Mouse (Mus musculus): Measurements from ENCODE around the gene Fam81a. TPM values are rescaled to one million over a fixed set of nuclear protein-coding genes. Genes with fewer than 3 reads are reported as not detected.

Fam81a gene
- polyA plus RNA-seq, 1 experiment from 2014 or later, result 20.9 TPM

DNA sequence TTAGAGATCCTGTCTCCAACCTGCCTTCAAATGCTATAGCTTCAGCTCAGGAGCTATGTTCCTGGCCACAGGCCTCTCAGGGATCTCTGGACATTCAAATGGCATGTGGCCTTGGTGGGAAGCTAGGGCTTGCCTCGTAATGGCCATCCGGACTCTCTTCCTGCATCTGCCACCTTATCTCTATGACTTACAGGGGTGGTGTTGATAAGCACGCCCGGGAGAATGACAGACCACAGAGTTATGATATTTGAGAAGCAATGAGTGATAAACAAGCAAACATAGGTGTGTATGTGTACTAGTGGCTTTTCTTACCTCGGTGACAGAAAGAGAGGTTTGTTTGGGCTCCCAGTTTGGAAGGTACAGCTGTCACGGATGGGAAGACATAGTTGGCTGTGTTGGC is 96.1 kb downstream of the Fam81a start:
- H3K27ac ChIP-seq (ENCODE audit: low read depth, low read length), result no peak overlapping the region
- no peaks in the 10 kb centered on the region for H3K36me3 ChIP-seq (ENCODE audit: control insufficient read depth, insufficient read depth, low read length)
- ATAC-seq (replicated peaks; ENCODE audit: insufficient number of reproducible peaks, low FRiP score, low TSS enrichment), result no peak
- no peak overlapping the region for H3K4me2 ChIP-seq
- H3K9me3 ChIP-seq (replicated peaks; ENCODE audit: control insufficient read depth, low read length), result no peaks in the 10 kb centered on the region
- no peaks in the 10 kb centered on the region for H3K27me3 ChIP-seq (ENCODE audit: control insufficient read depth, insufficient read depth, low read length)
- H3K4me1 ChIP-seq (ENCODE audit: control insufficient read depth, insufficient read depth, low read length), result peaks cover 2% of the 10 kb centered on the region; the same call in 1 of the 2 replicates
- WGBS (ENCODE audit: insufficient replicate concordance), result 37% methylated on average over 6 of the region's 6 CpGs
- H3K9ac ChIP-seq (ENCODE audit: low read depth, low read length), result no peak overlapping the region
- no peak overlapping the region for H3K4me3 ChIP-seq (ENCODE audit: low read depth, low read length)

- WGBS (ENCODE audit: insufficient replicate concordance), result 56% methylated on average over 2 of the region's 2 CpGs
- no peaks in the 10 kb centered on the region for H3K36me3 ChIP-seq (ENCODE audit: control insufficient read depth, insufficient read depth, low read length)
- H3K9me3 ChIP-seq (replicated peaks; ENCODE audit: control insufficient read depth, low read length), result no peaks in the 10 kb centered on the region
- ATAC-seq (replicated peaks; ENCODE audit: insufficient number of reproducible peaks, low FRiP score, low TSS enrichment), result no peak
- H3K9ac ChIP-seq (ENCODE audit: low read depth, low read length), result no peak overlapping the region
- H3K27me3 ChIP-seq (ENCODE audit: control insufficient read depth, insufficient read depth, low read length), result no peaks in the 10 kb centered on the region
- no peak overlapping the region for H3K27ac ChIP-seq (ENCODE audit: low read depth, low read length)
- peaks cover 2% of the 10 kb centered on the region; the same call in 1 of the 2 replicates for H3K4me1 ChIP-seq (ENCODE audit: control insufficient read depth, insufficient read depth, low read length)
- no peak overlapping the region for H3K4me2 ChIP-seq
- no peak overlapping the region for H3K4me3 ChIP-seq (ENCODE audit: low read depth, low read length)
Measured at GRCm38 (mm10) chr9:70044865-70045264, 97.5 kb downstream of the Fam81a start.

DNA sequence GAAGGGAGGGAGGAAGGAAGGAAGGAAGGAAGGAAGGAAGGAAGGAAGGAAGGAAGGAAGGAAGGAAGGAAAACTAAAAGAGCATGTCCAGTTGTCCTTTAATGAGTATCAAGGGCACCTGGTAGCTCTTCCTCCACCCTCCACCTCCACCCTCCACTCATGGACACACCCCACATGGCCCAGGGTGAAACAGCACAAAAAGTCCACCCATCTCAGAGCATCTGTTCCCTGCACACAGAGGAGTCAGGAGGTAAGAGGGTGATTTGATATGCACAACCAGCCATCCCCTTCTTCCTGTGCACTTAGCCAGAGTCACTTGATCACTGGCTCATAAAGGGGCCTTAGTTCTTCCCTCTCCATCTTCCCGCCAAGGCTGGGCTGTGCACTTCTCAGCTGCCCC is 99.4 kb downstream of the Fam81a start:
- ATAC-seq (replicated peaks; ENCODE audit: insufficient number of reproducible peaks, low FRiP score, low TSS enrichment), result no peak
- H3K4me1 ChIP-seq (ENCODE audit: control insufficient read depth, insufficient read depth, low read length), result no peaks in the 10 kb centered on the region
- no peaks in the 10 kb centered on the region for H3K36me3 ChIP-seq (ENCODE audit: control insufficient read depth, insufficient read depth, low read length)
- no peaks in the 10 kb centered on the region for H3K27me3 ChIP-seq (ENCODE audit: control insufficient read depth, insufficient read depth, low read length)
- no peaks in the 10 kb centered on the region for H3K9me3 ChIP-seq (replicated peaks; ENCODE audit: control insufficient read depth, low read length)
- H3K4me3 ChIP-seq (ENCODE audit: low read depth, low read length), result no peak overlapping the region
- H3K4me2 ChIP-seq, result no peak overlapping the region
- H3K9ac ChIP-seq (ENCODE audit: low read depth, low read length), result no peak overlapping the region
- 70% methylated on average over 1 of the region's 1 CpGs for whole genome bisulfite sequencing (ENCODE audit: insufficient replicate concordance)
- H3K27ac ChIP-seq (ENCODE audit: low read depth, low read length), result no peak overlapping the region

- WGBS (ENCODE audit: insufficient replicate concordance), result 85% methylated on average over 4 of the region's 4 CpGs
- Histone ChIP-seq H3K36me3 (ENCODE audit: control insufficient read depth, insufficient read depth, low read length) (no peaks in the 10 kb centered on the region), H3K27ac (ENCODE audit: low read depth, low read length) (no peak overlapping the region), H3K4me1 (ENCODE audit: control insufficient read depth, insufficient read depth, low read length) (no peaks in the 10 kb centered on the region), H3K9me3 (replicated peaks; ENCODE audit: control insufficient read depth, low read length) (no peaks in the 10 kb centered on the region), H3K27me3 (ENCODE audit: control insufficient read depth, insufficient read depth, low read length) (no peaks in the 10 kb centered on the region), H3K4me3 (ENCODE audit: low read depth, low read length) (no peak overlapping the region), H3K4me2 (no peak overlapping the region), H3K9ac (ENCODE audit: low read depth, low read length) (no peak overlapping the region)
- no peak for ATAC-seq (replicated peaks; ENCODE audit: insufficient number of reproducible peaks, low FRiP score, low TSS enrichment)
Measured at GRCm38 (mm10) chr9:70042137-70042536, 100.2 kb downstream of the Fam81a start.

GRCm38 (mm10) chr9:70040570-70040969 is 101.8 kb downstream of the Fam81a start:
- no peaks in the 10 kb centered on the region for H3K36me3 ChIP-seq (ENCODE audit: control insufficient read depth, insufficient read depth, low read length)
- no peak for ATAC-seq (replicated peaks; ENCODE audit: insufficient number of reproducible peaks, low FRiP score, low TSS enrichment)
- H3K4me2 ChIP-seq, result no peak overlapping the region
- no peak overlapping the region for H3K4me3 ChIP-seq (ENCODE audit: low read depth, low read length)
- no peak overlapping the region for H3K9ac ChIP-seq (ENCODE audit: low read depth, low read length)
- 0 out of 2 replicates have a peak, but pooled peaks cover 2% of the 10 kb centered on the region for H3K4me1 ChIP-seq (ENCODE audit: control insufficient read depth, insufficient read depth, low read length)
- H3K27me3 ChIP-seq (ENCODE audit: control insufficient read depth, insufficient read depth, low read length), result no peaks in the 10 kb centered on the region
- H3K9me3 ChIP-seq (replicated peaks; ENCODE audit: control insufficient read depth, low read length), result no peaks in the 10 kb centered on the region
- 73% methylated on average over 11 of the region's 11 CpGs for WGBS (ENCODE audit: insufficient replicate concordance)
- H3K27ac ChIP-seq (ENCODE audit: low read depth, low read length), result no peak overlapping the region

- Histone ChIP-seq H3K4me3 (ENCODE audit: low read depth, low read length) (no peak overlapping the region), H3K36me3 (ENCODE audit: control insufficient read depth, insufficient read depth, low read length) (no peaks in the 10 kb centered on the region), H3K4me1 (ENCODE audit: control insufficient read depth, insufficient read depth, low read length) (0 out of 2 replicates have a peak, but pooled peaks cover 2% of the 10 kb centered on the region), H3K9ac (ENCODE audit: low read depth, low read length) (no peak overlapping the region), H3K4me2 (no peak overlapping the region), H3K27ac (ENCODE audit: low read depth, low read length) (no peak overlapping the region), H3K9me3 (replicated peaks; ENCODE audit: control insufficient read depth, low read length) (no peaks in the 10 kb centered on the region), H3K27me3 (ENCODE audit: control insufficient read depth, insufficient read depth, low read length) (no peaks in the 10 kb centered on the region)
- WGBS (ENCODE audit: insufficient replicate concordance), result 82% methylated on average over 6 of the region's 6 CpGs
- ATAC-seq (replicated peaks; ENCODE audit: insufficient number of reproducible peaks, low FRiP score, low TSS enrichment), result no peak
Measured at GRCm38 (mm10) chr9:70039597-70040385, 102.6 kb downstream of the Fam81a start.

Other genes starting within 250 kb of the Fam81a start
- 124 and 133 TPM in 2 replicates for gene Bnip2, start 153.1 kb downstream of the Fam81a start, polyA plus RNA-seq (2014; fragmentation: Nextera tagmentation; extraction: Ambion mirVana)
- 160 and 172 TPM in 2 replicates for gene Gtf2a2, start 130.0 kb downstream of the Fam81a start, polyA plus RNA-seq (2014; fragmentation: Nextera tagmentation; extraction: Ambion mirVana)
- gene Gcnt3, start 104.5 kb downstream of the Fam81a start, polyA plus RNA-seq (2014; fragmentation: Nextera tagmentation; extraction: Ambion mirVana), result not detected in 2 replicates
- 10.7 and 11.2 TPM in 2 replicates for gene Myo1e, start 64.8 kb upstream of the Fam81a start, polyA plus RNA-seq (2014; fragmentation: Nextera tagmentation; extraction: Ambion mirVana)